Mouse (Mus musculus) testis, adult 2 months (tissue): ENCODE results near the gene Hesx1.

ENCODE experiments used
- CTCF ChIP-seq: fragments of 200-500 bp; IDR thresholded peaks from 2 replicates; pipeline ENCODE4 v1.5.1; 2012; ENCODE audit warnings: low read depth, mild to moderate bottlenecking, inconsistent platforms, low read length, moderate library complexity; ENCODE audit not compliant: control insufficient read depth, insufficient read depth, insufficient replicate concordance
- POLR2A ChIP-seq: fragments of 200-500 bp; IDR thresholded peaks from 2 replicates; pipeline ENCODE4 v1.6.1; 2012; ENCODE audit warnings: low read depth, mild to moderate bottlenecking, inconsistent platforms, low read length, moderate library complexity; ENCODE audit not compliant: control insufficient read depth

DNA sequence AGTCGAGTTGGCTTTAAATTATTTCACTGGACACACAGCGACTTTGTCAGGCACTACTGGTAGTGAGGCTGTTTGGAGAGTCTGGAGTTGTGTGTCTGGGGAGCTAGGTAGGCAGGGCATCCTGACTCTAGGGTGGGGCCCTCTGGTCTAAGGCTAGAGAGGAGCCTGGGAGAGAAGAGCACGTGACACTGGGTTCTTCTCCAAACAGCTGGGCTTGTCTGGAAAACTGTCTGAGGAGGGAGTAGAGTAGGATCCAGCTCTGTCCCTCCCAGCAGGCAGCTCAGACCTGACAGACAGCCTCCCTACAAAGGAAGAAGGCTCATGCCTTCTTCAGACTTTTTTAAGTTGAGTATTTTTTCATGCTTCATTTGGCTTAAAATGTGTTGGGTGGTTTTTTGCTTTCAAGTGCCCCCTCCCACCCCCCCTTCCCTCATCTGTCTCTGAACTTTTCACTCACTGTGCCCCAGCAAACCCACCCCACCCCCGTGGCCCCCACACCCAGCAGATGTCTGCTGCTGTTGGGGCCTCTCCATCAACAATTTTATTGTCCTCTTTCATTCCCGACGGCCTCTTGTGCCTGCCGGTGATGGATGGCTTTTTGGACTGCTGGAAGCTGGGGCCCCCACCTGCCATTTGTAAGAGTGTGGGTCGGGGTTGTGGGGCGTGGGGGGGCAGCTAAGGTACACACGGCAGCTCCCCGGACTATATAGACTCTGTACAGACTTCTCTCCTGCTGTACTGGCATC, 50.2 kb downstream of the Hesx1 start:
- TF ChIP-seq CTCF (no peak), POLR2A (no peak)
